Mouse (Mus musculus) macrophage (primary cell): ENCODE measurements around the gene Aunip. TPM values are rescaled to one million over a fixed set of nuclear protein-coding genes. Genes with fewer than 3 reads are reported as not detected.
A peak's percentile ranks its signal among the peaks of the same experiment; 100 is the strongest.

Experiments
- H3K27ac ChIP-seq: fragments of 350-480 bp; formaldehyde crosslinking; 2 replicates; pipeline ENCODE4 v1.9.0; 2021
- H3K36me3 ChIP-seq: fragments of 350-480 bp; formaldehyde crosslinking; 2 replicates; pipeline ENCODE4 v1.9.0; 2021; ENCODE audit errors: inconsistent target
- H3K4me3 ChIP-seq: fragments of 350-480 bp; formaldehyde crosslinking; 2 replicates; pipeline ENCODE4 v1.9.0; 2021; ENCODE audit errors: inconsistent target
- H3K79me2 ChIP-seq: fragments of 350-480 bp; formaldehyde crosslinking; 2 replicates; pipeline ENCODE4 v1.9.0; 2021; ENCODE audit errors: inconsistent target
- WGBS: methylation state at CpG from one replicate; pipeline ENCODE4 v1.1.7; 2026; ENCODE audit warnings: inconsistent platforms; ENCODE audit not compliant: missing documents; 5-methylcytosine and 5-hydroxymethylcytosine counted together
- polyA plus RNA-seq: library from polyadenylated mRNA; stranded (reverse); fragments of 250-400 nt; gene quantifications from 3 replicates; pipeline ENCODE4 v1.2.4, GENCODE M21; 2018; ENCODE audit warnings: inconsistent platforms

Aunip gene
- polyA plus RNA-seq, 1 experiment from 2014 or later: 1.8 TPM

- H3K27ac ChIP-seq: no peak overlapping the region
- peaks cover 92% of the 10 kb centered on the region for H3K79me2 ChIP-seq
- 75% methylated on average over 7 of the region's 7 CpGs for WGBS
- no peak overlapping the region for H3K4me3 ChIP-seq
- H3K36me3 ChIP-seq: no peaks in the 10 kb centered on the region
These were observed 4.8 kb downstream of the Aunip start for GRCm38 (mm10) chr4:134515614-134516013.

GRCm38 (mm10) chr4:134516981-134517380 lies 6.2 kb downstream of the Aunip start:
- Histone ChIP-seq H3K4me3 (no peak overlapping the region), H3K27ac (peak overlapping the region; percentile 42), H3K79me2 (peaks cover 94% of the 10 kb centered on the region), H3K36me3 (no peaks in the 10 kb centered on the region)
- WGBS: 82% methylated on average over 8 of the region's 8 CpGs

- 93% methylated on average over 10 of the region's 10 CpGs for WGBS
- Histone ChIP-seq H3K4me3 (no peak overlapping the region), H3K36me3 (no peaks in the 10 kb centered on the region)
These were observed 6.9 kb downstream of the Aunip start for GRCm38 (mm10) chr4:134517719-134518118.

GRCm38 (mm10) chr4:134518541-134518940 lies 7.7 kb downstream of the Aunip start:
- Histone ChIP-seq H3K27ac (no peak overlapping the region), H3K36me3 (no peaks in the 10 kb centered on the region), H3K4me3 (no peak overlapping the region), H3K79me2 (peaks cover 81% of the 10 kb centered on the region)
- WGBS: 97% methylated on average over 4 of the region's 4 CpGs

More at GRCm38 (mm10) chr4:134517719-134518118, 6.9 kb downstream of the Aunip start:
- Histone ChIP-seq H3K27ac (peak overlapping the region; percentile 42), H3K79me2 (peaks cover 87% of the 10 kb centered on the region)

GRCm38 (mm10) chr4:134519281-134519680 lies 8.5 kb downstream of the Aunip start:
- H3K4me3 ChIP-seq: no peak overlapping the region
- H3K27ac ChIP-seq: no peak overlapping the region
- H3K36me3 ChIP-seq: no peaks in the 10 kb centered on the region
- H3K79me2 ChIP-seq: peaks cover 73% of the 10 kb centered on the region

GRCm38 (mm10) chr4:134523447-134523846 lies 12.6 kb downstream of the Aunip start:
- WGBS: 93% methylated on average over 4 of the region's 4 CpGs
- H3K36me3 ChIP-seq: peaks cover 6% of the 10 kb centered on the region

GRCm38 (mm10) chr4:134525806-134526205 lies 15.0 kb downstream of the Aunip start:
- no peak overlapping the region for H3K4me3 ChIP-seq
- WGBS: 64% methylated on average over 5 of the region's 5 CpGs
- peaks cover 8% of the 10 kb centered on the region for H3K79me2 ChIP-seq
- peaks cover 30% of the 10 kb centered on the region for H3K36me3 ChIP-seq
- H3K27ac ChIP-seq: peak overlapping the region; percentile 33

More at GRCm38 (mm10) chr4:134523447-134523846, 12.6 kb downstream of the Aunip start:
- peaks cover 31% of the 10 kb centered on the region for H3K79me2 ChIP-seq
- H3K27ac ChIP-seq: no peak overlapping the region
- H3K4me3 ChIP-seq: no peak overlapping the region

- Histone ChIP-seq H3K36me3 (peaks cover 34% of the 10 kb centered on the region), H3K27ac (peak overlapping the region; percentile 33), H3K4me3 (no peak overlapping the region), H3K79me2 (peaks cover 4% of the 10 kb centered on the region)
- WGBS: 19% methylated on average over 4 of the region's 5 CpGs
These were observed 15.4 kb downstream of the Aunip start for GRCm38 (mm10) chr4:134526220-134526619.

GRCm38 (mm10) chr4:134532928-134533327 lies 22.1 kb downstream of the Aunip start:
- Histone ChIP-seq H3K36me3 (peaks cover 36% of the 10 kb centered on the region), H3K4me3 (no peak overlapping the region), H3K79me2 (peaks cover 18% of the 10 kb centered on the region; the same call in 1 of the 2 replicates), H3K27ac (no peak overlapping the region)
- WGBS: 73% methylated on average over 4 of the region's 4 CpGs

- Histone ChIP-seq H3K36me3 (peaks cover 31% of the 10 kb centered on the region), H3K27ac (peak overlapping the region; percentile 45; the same call in 1 of the 2 replicates), H3K4me3 (peak overlapping the region; percentile 51; the same call in 1 of the 2 replicates), H3K79me2 (peaks cover 18% of the 10 kb centered on the region; the same call in 1 of the 2 replicates)
- WGBS: 91% methylated on average over 4 of the region's 4 CpGs
These were observed 22.6 kb downstream of the Aunip start for GRCm38 (mm10) chr4:134533421-134533820.

- WGBS: under 1% methylated on average over 53 of the region's 57 CpGs
- Histone ChIP-seq H3K79me2 (peaks cover 18% of the 10 kb centered on the region; the same call in 1 of the 2 replicates), H3K4me3 (peak overlapping the region; percentile 51), H3K36me3 (peaks cover 29% of the 10 kb centered on the region), H3K27ac (peak overlapping the region; percentile 45)
These were observed 23.5 kb downstream of the Aunip start for GRCm38 (mm10) chr4:134534124-134534886.

GRCm38 (mm10) chr4:134534932-134535786 lies 24.4 kb downstream of the Aunip start, which contains the start of gene Mtfr1l:
Gene Mtfr1l, minus strand, starts transcription at chr4:134535387.
- peak within 1 kb of the TSS; percentile 45 for H3K27ac ChIP-seq
- under 1% methylated on average over 70 of the region's 71 CpGs for WGBS
- peaks cover 18% of the 10 kb centered on the region; the same call in 1 of the 2 replicates for H3K79me2 ChIP-seq
- H3K4me3 ChIP-seq: peak within 1 kb of the TSS; percentile 51
- peaks cover 29% of the 10 kb centered on the region for H3K36me3 ChIP-seq

- 4% methylated on average over 8 of the region's 8 CpGs for WGBS
- Histone ChIP-seq H3K4me3 (peak overlapping the region; percentile 50), H3K27ac (no peak overlapping the region)
These were observed 25.0 kb downstream of the Aunip start for GRCm38 (mm10) chr4:134535787-134536151.

GRCm38 (mm10) chr4:134538997-134539580 lies 28.3 kb downstream of the Aunip start:
- no peak overlapping the region for H3K4me3 ChIP-seq
- 90% methylated on average over 10 of the region's 10 CpGs for WGBS
- no peaks in the 10 kb centered on the region for H3K79me2 ChIP-seq
- H3K27ac ChIP-seq: no peak overlapping the region
- peaks cover 36% of the 10 kb centered on the region for H3K36me3 ChIP-seq

More at GRCm38 (mm10) chr4:134535787-134536151, 25.0 kb downstream of the Aunip start:
- peaks cover 18% of the 10 kb centered on the region; the same call in 1 of the 2 replicates for H3K79me2 ChIP-seq
- H3K36me3 ChIP-seq: peaks cover 29% of the 10 kb centered on the region
